Mouse (Mus musculus) thymus, adult 2 months (tissue): ENCODE measurements around the gene Ppara.

Experiments
- CTCF ChIP-seq: fragments of 200-500 bp; IDR thresholded peaks from 2 replicates; pipeline ENCODE4 v1.5.1; 2012; ENCODE audit warnings: mild to moderate bottlenecking, control low read depth, low read length, moderate library complexity, borderline replicate concordance; ENCODE audit not compliant: control insufficient read depth, poor library complexity, insufficient read depth; ENCODE audit errors: extremely low read depth
- POLR2A ChIP-seq: fragments of 200-500 bp; IDR thresholded peaks from 2 replicates; pipeline ENCODE4 v1.6.1; 2012; ENCODE audit warnings: mild to moderate bottlenecking, low read length, control low read depth, moderate library complexity; ENCODE audit not compliant: control insufficient read depth, poor library complexity, insufficient read depth; ENCODE audit errors: extremely low read depth

- TF ChIP-seq POLR2A: no peak
- no peak for TF ChIP-seq CTCF
These were observed 41.7 kb upstream of the Ppara start for GRCm38 (mm10) chr15:85693115-85693514.
